In the genomic region with DNA sequence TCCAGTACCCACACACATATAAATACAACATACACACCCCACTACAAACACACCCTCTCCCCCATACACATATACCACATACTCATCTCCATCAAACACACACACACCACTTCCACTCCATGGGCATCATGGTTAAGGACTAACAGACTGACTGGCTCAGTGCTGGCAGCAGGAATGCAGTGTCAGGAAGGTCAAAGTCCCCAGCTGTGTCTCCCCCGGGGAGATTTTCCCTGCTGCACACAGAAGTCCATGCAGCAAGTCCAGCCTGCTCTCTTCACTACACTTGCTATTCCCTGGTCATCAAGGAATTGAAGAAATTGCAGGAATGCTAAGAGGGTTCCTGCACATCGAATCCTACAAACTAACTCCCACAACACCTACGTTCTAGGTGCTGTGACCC, we compare ENCODE assay signal across 28 mouse cellular contexts.
DNase-seq lines count a peak whose midpoint lies in the region; ATAC-seq and TF ChIP-seq lines count a peak whose summit lies in the region.
"Had no signal": no experiment of that assay in that cellular context is flagged by ENCODE, and none has a peak within 500 bp of the region (broad histone marks: within the 10 kb centered on the region; RNA-seq: fewer than 3 reads in every experiment).

No protein-coding gene starts in this region.

- no peak overlapping the region for H3K9ac ChIP-seq in kidney, postnatal 0 days (ENCODE audit: low read depth, low read length)
- H3K9ac ChIP-seq: embryonic facial prominence, embryonic 12.5 days; forebrain, embryonic 15.5 days; heart, embryonic 15.5 days; hindbrain, embryonic 12.5 days; intestine, embryonic 15.5 days; limb, embryonic 12.5 days; liver, embryonic 13.5 days; midbrain, embryonic 15.5 days had no signal

- 64% methylated on average over 3 of the region's 3 CpGs for WGBS in heart, embryonic 10.5 days
- WGBS in kidney, adult 2 months, result 29% methylated on average over 3 of the region's 3 CpGs
- WGBS in kidney, postnatal 0 days, result 34% methylated on average over 3 of the region's 3 CpGs
- 73% methylated on average over 3 of the region's 3 CpGs for WGBS in midbrain, embryonic 10.5 days

- intact Hi-C loops in heart, postnatal 36 days (cut with DNase I), result no loop called here

- H3K36me3 ChIP-seq in heart, embryonic 10.5 days, result no peaks in the 10 kb centered on the region
- no peaks in the 10 kb centered on the region for H3K36me3 ChIP-seq in kidney, adult 2 months (ENCODE audit: control insufficient read depth, insufficient read depth, low read length)
- no peaks in the 10 kb centered on the region for H3K36me3 ChIP-seq in kidney, postnatal 0 days (ENCODE audit: insufficient read depth, low read length)
- H3K36me3 ChIP-seq in midbrain, embryonic 10.5 days, result no peaks in the 10 kb centered on the region
- H3K36me3 ChIP-seq: embryonic facial prominence, embryonic 12.5 days; forebrain, embryonic 15.5 days; G1E; heart, embryonic 15.5 days; hindbrain, embryonic 12.5 days; intestine, embryonic 15.5 days; limb, embryonic 12.5 days; liver, embryonic 13.5 days; midbrain, embryonic 15.5 days had no signal

- TF ChIP-seq CTCF in kidney, adult 2 months (conservative IDR thresholded peaks at IDR 0.05; ENCODE audit: insufficient read depth, insufficient read length, low read depth, low read length), result no peak
- TF ChIP-seq CTCF in kidney, postnatal 0 days (IDR thresholded peaks at IDR 0.05; ENCODE audit: low read depth), result no peak

- H3K4me2 ChIP-seq in kidney, postnatal 0 days (ENCODE audit: low read length), result no peak overlapping the region
- H3K4me2 ChIP-seq: embryonic facial prominence, embryonic 12.5 days; forebrain, embryonic 15.5 days; heart, embryonic 15.5 days; hindbrain, embryonic 12.5 days; intestine, embryonic 15.5 days; limb, embryonic 12.5 days; liver, embryonic 13.5 days; midbrain, embryonic 15.5 days had no signal

- peaks cover 5% of the 10 kb centered on the region; the same call in 1 of the 2 replicates for H3K4me1 ChIP-seq in heart, embryonic 10.5 days
- no peaks in the 10 kb centered on the region for H3K4me1 ChIP-seq in kidney, adult 2 months (ENCODE audit: control insufficient read depth, insufficient read depth, low read length)
- no peaks in the 10 kb centered on the region for H3K4me1 ChIP-seq in kidney, postnatal 0 days (replicated peaks; ENCODE audit: insufficient read depth, low read length)
- no peaks in the 10 kb centered on the region for H3K4me1 ChIP-seq in midbrain, embryonic 10.5 days
- H3K4me1 ChIP-seq: embryonic facial prominence, embryonic 12.5 days; forebrain, embryonic 15.5 days; heart, embryonic 15.5 days; hindbrain, embryonic 12.5 days; limb, embryonic 12.5 days; midbrain, embryonic 15.5 days had no signal

- H3K4me3 ChIP-seq in heart, embryonic 10.5 days, result no peak overlapping the region
- no peak overlapping the region for H3K4me3 ChIP-seq in kidney, adult 2 months (ENCODE audit: insufficient read depth, low read depth, low read length)
- no peak overlapping the region for H3K4me3 ChIP-seq in kidney, postnatal 0 days (replicated peaks; ENCODE audit: low read depth, low read length)
- H3K4me3 ChIP-seq in midbrain, embryonic 10.5 days, result no peak overlapping the region
- H3K4me3 ChIP-seq: embryonic facial prominence, embryonic 12.5 days; forebrain, embryonic 15.5 days; gastrocnemius, adult 2 months; heart, embryonic 15.5 days; hindbrain, embryonic 12.5 days; intestine, embryonic 15.5 days; left cerebral cortex, adult 2 months; limb, embryonic 12.5 days; liver, embryonic 13.5 days; midbrain, embryonic 15.5 days had no signal

- ATAC-seq in kidney, postnatal 0 days (replicated peaks; ENCODE audit: low FRiP score, low read depth), result peak; percentile 49
- ATAC-seq: forebrain, embryonic 15.5 days; hindbrain, postnatal 0 days; intestine, embryonic 15.5 days; midbrain, embryonic 15.5 days had no signal

- TF ChIP-seq POLR2A in kidney, adult 2 months (IDR thresholded peaks at IDR 0.05; ENCODE audit: low read depth, low read length), result no peak

- peak; percentile 65 for DNase-seq in heart, embryonic 10.5 days (ENCODE audit: low spot score)
- no peak for DNase-seq in heart, postnatal 36 days
- DNase-seq in kidney, adult 2 months, result peak; percentile 69
- DNase-seq in kidney, postnatal 0 days (ENCODE audit: low spot score), result no peak
- peak; percentile 38 to 57 for DNase-seq in kidney, postnatal 4 days
- no peak for DNase-seq in midbrain, embryonic 10.5 days (ENCODE audit: low spot score)
- no peak for DNase-seq in c-Kit-positive CD71-positive TER-119-positive erythroid progenitor cells, embryonic 14.5 days (ENCODE audit: low spot score)
- no peak for DNase-seq in right cerebral cortex, adult 18-20 months
- DNase-seq: adrenal gland, adult 8-10 months; cerebellum, adult 8-10 months; cerebellum, postnatal 25 days; gastrocnemius, adult 2 months; liver, embryonic 13.5 days; lung, adult 2 months; lung, postnatal 10 days; thymus, adult 2 months; thymus, postnatal 4 days had no signal

- H3K27me3 ChIP-seq in heart, embryonic 10.5 days (ENCODE audit: insufficient read depth, poor library complexity, severe bottlenecking), result no peaks in the 10 kb centered on the region; the same call in 1 of the 2 replicates
- no peaks in the 10 kb centered on the region for H3K27me3 ChIP-seq in kidney, adult 2 months (replicated peaks; ENCODE audit: control insufficient read depth, insufficient read depth, low read length)
- H3K27me3 ChIP-seq in kidney, postnatal 0 days (ENCODE audit: insufficient read depth, low read length), result no peaks in the 10 kb centered on the region
- no peaks in the 10 kb centered on the region for H3K27me3 ChIP-seq in midbrain, embryonic 10.5 days (ENCODE audit: low read depth, poor library complexity, severe bottlenecking)
- H3K27me3 ChIP-seq: embryonic facial prominence, embryonic 12.5 days; forebrain, embryonic 15.5 days; heart, embryonic 15.5 days; hindbrain, embryonic 12.5 days; intestine, embryonic 15.5 days; liver, embryonic 13.5 days; midbrain, embryonic 15.5 days had no signal

- H3K9me3 ChIP-seq in heart, embryonic 10.5 days, result no peaks in the 10 kb centered on the region
- H3K9me3 ChIP-seq in kidney, postnatal 0 days (replicated peaks; ENCODE audit: low read length), result no peaks in the 10 kb centered on the region
- no peaks in the 10 kb centered on the region for H3K9me3 ChIP-seq in midbrain, embryonic 10.5 days (replicated peaks)
- H3K9me3 ChIP-seq: embryonic facial prominence, embryonic 12.5 days; forebrain, embryonic 15.5 days; G1E; heart, embryonic 15.5 days; hindbrain, embryonic 12.5 days; intestine, embryonic 15.5 days; limb, embryonic 12.5 days; liver, embryonic 13.5 days; midbrain, embryonic 15.5 days had no signal

- no peak overlapping the region for H3K27ac ChIP-seq in heart, embryonic 10.5 days
- no peak overlapping the region for H3K27ac ChIP-seq in kidney, adult 2 months (ENCODE audit: insufficient read depth, low read depth, low read length)
- H3K27ac ChIP-seq in kidney, postnatal 0 days, result no peak overlapping the region
- no peak overlapping the region for H3K27ac ChIP-seq in midbrain, embryonic 10.5 days (replicated peaks)
- H3K27ac ChIP-seq: embryonic facial prominence, embryonic 12.5 days; forebrain, embryonic 15.5 days; gastrocnemius, adult 2 months; heart, embryonic 15.5 days; hindbrain, embryonic 12.5 days; hindbrain, postnatal 0 days; intestine, embryonic 15.5 days; left cerebral cortex, adult 2 months; limb, embryonic 12.5 days; liver, embryonic 13.5 days; macrophage; midbrain, embryonic 15.5 days had no signal

Comparison
In these comparisons a context has a peak if more than half of its experiments do, and no peak if none do; other contexts are left out.
1. DNase-seq: peak in heart, embryonic 10.5 days (single experiment), kidney, adult 2 months (single experiment) and kidney, postnatal 4 days (2 of 2); none in heart, postnatal 36 days (0 of 2), kidney, postnatal 0 days (single experiment), midbrain, embryonic 10.5 days (single experiment), c-Kit-positive CD71-positive TER-119-positive erythroid progenitor cells, embryonic 14.5 days (single experiment) and right cerebral cortex, adult 18-20 months (single experiment).